Mouse (Mus musculus) adipocyte (in vitro differentiated cells): ENCODE results near the gene Tsc22d4.

ENCODE experiments used
- DNase-seq: peaks from one replicate; pipeline ENCODE4 v3.0.0-alpha.2; 2016; ENCODE audit warnings: low spot score

Gene Tsc22d4

DNA sequence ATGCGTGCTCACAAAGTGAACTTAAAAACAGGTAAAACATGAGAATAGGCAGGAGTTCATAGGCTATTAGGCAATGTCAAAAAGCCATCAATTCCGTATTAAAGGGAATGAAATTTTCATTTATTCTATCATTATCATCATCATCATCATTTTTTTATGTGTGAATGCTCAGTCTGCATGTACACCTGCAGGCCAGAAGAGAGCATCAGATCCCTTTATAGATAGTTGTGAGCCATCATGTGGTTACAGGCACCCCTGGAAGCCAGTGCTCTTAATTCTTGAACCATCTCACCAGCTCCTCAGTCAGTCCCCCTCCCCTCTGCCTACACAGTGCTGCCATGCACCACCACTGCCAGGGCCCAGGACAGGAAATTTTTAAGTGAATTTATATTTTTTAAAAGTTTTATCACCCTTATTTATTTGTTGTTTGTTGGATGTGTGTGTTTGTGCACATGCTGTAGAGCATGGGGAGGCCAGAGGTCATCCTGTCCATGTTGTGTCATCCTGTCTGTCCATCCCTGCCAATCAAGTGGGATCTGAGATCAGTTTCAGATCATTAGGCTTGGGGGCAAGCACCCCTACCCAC is 43.5 kb downstream of the Tsc22d4 start:
- no peak for DNase-seq

GRCm38 (mm10) chr5:137791553-137791952 is 46.0 kb downstream of the Tsc22d4 start:
- DNase-seq: peak; percentile 53

- no peak for DNase-seq
These were observed 51.1 kb downstream of the Tsc22d4 start for GRCm38 (mm10) chr5:137796606-137797005.

GRCm38 (mm10) chr5:137800917-137801316 is 55.4 kb downstream of the Tsc22d4 start:
- no peak for DNase-seq

DNA sequence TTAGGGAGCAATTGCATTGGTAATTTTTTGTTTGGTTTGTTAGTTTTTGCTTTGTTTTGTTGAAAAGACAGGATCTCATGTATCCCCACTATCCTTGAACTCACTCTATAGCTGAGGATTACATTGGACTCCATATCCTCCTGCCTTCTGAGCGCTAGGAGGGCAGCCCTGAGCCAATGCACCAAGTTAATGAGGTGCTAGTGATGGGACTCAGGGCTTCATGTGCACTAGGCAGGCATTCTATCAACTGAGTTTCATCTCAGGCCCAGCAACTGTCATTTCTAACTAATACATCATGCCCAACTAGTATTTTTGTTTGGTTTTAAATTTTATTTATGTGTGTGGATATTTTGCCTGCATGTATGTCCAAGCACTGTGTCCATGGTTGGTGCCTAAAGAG is 60.6 kb downstream of the Tsc22d4 start:
- no peak for DNase-seq

- DNase-seq: no peak
These were observed 62.8 kb downstream of the Tsc22d4 start for GRCm38 (mm10) chr5:137808316-137808715.

DNA sequence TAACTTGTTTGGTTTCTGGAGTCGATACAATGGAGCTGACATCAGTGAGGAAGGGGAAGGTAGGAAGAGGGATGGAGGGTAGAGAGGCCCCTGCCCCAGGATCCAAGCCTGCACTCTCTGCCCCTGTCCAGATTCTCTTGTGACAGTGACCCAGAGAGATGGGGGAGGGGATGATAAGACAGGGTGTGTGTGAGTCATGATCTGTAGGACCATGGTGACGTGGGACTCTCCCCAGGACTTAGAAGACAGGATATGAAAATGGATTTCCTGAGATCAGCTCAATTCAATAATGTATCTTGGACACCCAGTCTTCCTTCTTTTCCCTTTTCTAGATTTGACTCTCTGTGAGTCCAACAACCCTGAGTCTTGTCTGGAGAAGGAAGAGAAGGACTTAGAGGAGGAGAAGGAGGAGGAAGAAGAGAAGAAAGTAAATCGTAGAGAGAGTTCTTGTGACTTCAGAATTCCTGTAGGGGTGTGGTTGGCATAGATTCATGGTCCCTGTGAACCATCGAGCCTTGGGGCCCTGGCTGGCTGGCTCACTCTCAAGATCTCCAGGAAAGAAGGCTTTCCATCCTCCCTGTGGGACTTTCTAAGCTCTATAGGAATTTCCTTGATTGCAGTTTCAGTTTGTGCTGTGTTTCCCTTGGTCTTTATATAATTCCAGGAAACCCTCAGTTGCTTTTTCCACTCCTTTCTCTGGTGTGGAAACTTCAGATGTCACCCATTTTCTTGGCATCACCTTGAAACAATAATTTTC is 72.1 kb downstream of the Tsc22d4 start:
- no peak for DNase-seq
